Mouse (Mus musculus) heart, embryonic 11.5 days (tissue): ENCODE results near the gene Rtf2. TPM values are rescaled to one million over a fixed set of nuclear protein-coding genes. Genes with fewer than 3 reads are reported as not detected.
A peak's percentile ranks its signal among the peaks of the same experiment; 100 is the strongest.

Experiments used
- ATAC-seq: fragments of 200-750 bp; cut with Nextera tagmentation; replicated peaks from 2 replicates; pipeline ENCODE4 v1.8.0; 2017; ENCODE audit warnings: moderate library complexity; ENCODE audit not compliant: insufficient number of reproducible peaks, low FRiP score, low TSS enrichment
- H3K27ac ChIP-seq: fragments of 300-500 bp; sonication (generic); 2 replicates; pipeline ENCODE4 v1.5.1; 2014; ENCODE audit warnings: mild to moderate bottlenecking, low read depth, low read length
- H3K27me3 ChIP-seq: fragments of 300-500 bp; sonication (generic); 2 replicates; pipeline ENCODE4 v1.6.1; 2014; ENCODE audit warnings: mild to moderate bottlenecking, low read length, mixed read lengths; ENCODE audit not compliant: control insufficient read depth, insufficient read depth
- H3K36me3 ChIP-seq: fragments of 300-500 bp; sonication (generic); 2 replicates; pipeline ENCODE4 v1.6.1; 2014; ENCODE audit warnings: mild to moderate bottlenecking, low read length, moderate library complexity, mixed read lengths; ENCODE audit not compliant: control insufficient read depth, insufficient read depth
- H3K4me1 ChIP-seq: fragments of 300-500 bp; sonication (generic); 2 replicates; pipeline ENCODE4 v1.6.1; 2014; ENCODE audit warnings: low read length; ENCODE audit not compliant: control insufficient read depth, insufficient read depth
- H3K4me2 ChIP-seq: fragments of 300-500 bp; sonication (generic); 2 replicates; pipeline ENCODE4 v1.6.1; 2014; ENCODE audit warnings: mild to moderate bottlenecking, moderate library complexity
- H3K4me3 ChIP-seq: fragments of 300-500 bp; sonication (generic); 2 replicates; pipeline ENCODE4 v1.5.1; 2014; ENCODE audit warnings: low read depth, low read length
- H3K9ac ChIP-seq: fragments of 300-500 bp; sonication (generic); 2 replicates; pipeline ENCODE4 v1.6.1; 2014; ENCODE audit warnings: mild to moderate bottlenecking, low read depth, low read length, moderate library complexity
- H3K9me3 ChIP-seq: fragments of 300-500 bp; sonication (generic); replicated peaks from 2 replicates; pipeline ENCODE4 v1.6.1; 2016; ENCODE audit warnings: low read length; ENCODE audit not compliant: control insufficient read depth
- WGBS: fragments of 180-500 bp; shearing (Covaris S2); extraction: QIAGEN DNeasy Blood & Tissue Kit; methylation state at CpG from one replicate; pipeline ENCODE4 v1.1.7; 2014; ENCODE audit not compliant: insufficient replicate concordance; 5-methylcytosine and 5-hydroxymethylcytosine counted together
- polyA plus RNA-seq: library from polyadenylated mRNA; unstranded; fragments of >200 nt; fragmentation: Nextera tagmentation; extraction: Ambion mirVana; gene quantifications from 2 replicates; pipeline ENCODE4 v1.2.1, GENCODE M21; 2014

Rtf2 gene
- polyA plus RNA-seq, 1 experiment from 2014 or later = 52.1 TPM

DNA sequence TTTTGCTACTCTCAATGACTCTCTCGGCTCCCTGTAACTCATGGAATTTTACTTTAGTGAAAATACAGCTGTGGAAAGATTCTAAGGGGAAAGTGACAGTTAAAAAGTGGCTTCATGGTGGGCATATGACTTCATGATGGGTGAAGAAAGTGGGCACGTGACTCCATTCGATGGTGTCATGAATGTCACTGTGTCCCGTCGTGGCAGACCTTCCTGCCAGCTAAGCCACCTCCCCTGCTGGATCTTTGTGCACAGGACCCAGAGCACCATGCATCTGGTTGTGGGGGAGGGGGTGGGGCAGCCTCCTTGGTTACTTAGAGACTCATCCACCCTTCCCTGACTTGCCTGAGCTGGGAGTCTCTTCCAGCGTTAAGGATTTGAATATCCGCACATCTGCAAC, 36.1 kb upstream of the Rtf2 start:
- WGBS = 58% methylated on average over 7 of the region's 7 CpGs
- Histone ChIP-seq H3K4me3 (no peak overlapping the region), H3K9me3 (no peaks in the 10 kb centered on the region), H3K27me3 (no peaks in the 10 kb centered on the region), H3K4me1 (no peaks in the 10 kb centered on the region), H3K27ac (no peak overlapping the region), H3K4me2 (no peak overlapping the region), H3K9ac (no peak overlapping the region), H3K36me3 (no peaks in the 10 kb centered on the region)
- ATAC-seq = no peak

- no peaks in the 10 kb centered on the region for H3K4me1 ChIP-seq
- no peak overlapping the region for H3K9ac ChIP-seq
- H3K36me3 ChIP-seq = no peaks in the 10 kb centered on the region
- no peaks in the 10 kb centered on the region for H3K9me3 ChIP-seq
- no peak for ATAC-seq
- no peak overlapping the region for H3K4me2 ChIP-seq
- no peaks in the 10 kb centered on the region for H3K27me3 ChIP-seq
- no peak overlapping the region for H3K4me3 ChIP-seq
- H3K27ac ChIP-seq = no peak overlapping the region
- 43% methylated on average over 3 of the region's 3 CpGs for WGBS
Observed at GRCm38 (mm10) chr2:172405011-172405410, 35.3 kb upstream of the Rtf2 start.

DNA sequence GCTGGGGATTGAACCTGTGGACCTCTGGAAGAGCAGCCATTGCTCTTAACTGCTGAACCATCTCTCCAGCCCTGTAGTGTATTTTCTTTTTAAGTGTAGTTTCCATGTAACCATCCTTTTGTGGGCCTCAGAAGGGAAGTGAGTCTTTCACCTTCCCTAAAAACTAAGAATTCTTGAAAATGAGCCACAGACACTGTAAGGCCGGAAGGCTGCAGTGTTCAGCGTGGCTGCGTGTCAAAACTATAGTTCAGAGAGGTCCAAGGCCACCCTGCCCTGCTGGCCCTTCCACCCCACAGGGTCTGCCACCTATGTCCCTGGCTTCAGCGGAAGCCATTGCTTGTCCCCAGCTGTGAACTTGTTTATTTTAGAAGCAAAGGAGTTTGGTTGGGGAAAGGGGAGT, 34.2 kb upstream of the Rtf2 start:
- H3K4me2 ChIP-seq = no peak overlapping the region
- WGBS = 50% methylated on average over 4 of the region's 4 CpGs
- no peak overlapping the region for H3K27ac ChIP-seq
- no peak overlapping the region for H3K9ac ChIP-seq
- H3K4me1 ChIP-seq = no peaks in the 10 kb centered on the region
- no peaks in the 10 kb centered on the region for H3K9me3 ChIP-seq
- no peak for ATAC-seq
- H3K36me3 ChIP-seq = no peaks in the 10 kb centered on the region
- no peak overlapping the region for H3K4me3 ChIP-seq
- H3K27me3 ChIP-seq = no peaks in the 10 kb centered on the region

DNA sequence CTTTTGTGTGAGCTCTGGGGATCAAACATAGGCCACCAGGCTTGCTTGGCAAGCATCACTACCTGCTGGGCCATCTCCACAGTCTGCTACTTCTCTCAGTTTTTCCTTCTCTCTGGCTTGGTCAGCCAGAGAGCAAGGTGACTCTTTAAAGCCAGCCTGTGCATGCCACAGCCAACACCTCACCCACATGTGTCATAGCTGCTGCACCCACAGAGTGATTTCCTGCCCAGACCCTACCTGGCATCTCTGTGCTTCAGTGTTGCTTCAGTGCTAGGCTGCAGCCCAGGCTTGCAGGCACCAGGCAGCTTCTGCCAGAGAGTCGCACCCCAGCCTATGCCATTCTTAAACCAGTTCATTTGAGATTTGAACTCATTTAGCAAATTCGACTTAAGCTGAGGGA, 32.9 kb upstream of the Rtf2 start:
- H3K27me3 ChIP-seq = no peaks in the 10 kb centered on the region
- no peaks in the 10 kb centered on the region for H3K36me3 ChIP-seq
- no peak overlapping the region for H3K4me3 ChIP-seq
- H3K4me2 ChIP-seq = no peak overlapping the region
- H3K9me3 ChIP-seq = no peaks in the 10 kb centered on the region
- no peak for ATAC-seq
- 73% methylated on average over 2 of the region's 2 CpGs for WGBS
- no peak overlapping the region for H3K9ac ChIP-seq
- 0 out of 2 replicates have a peak, but pooled peaks cover 2% of the 10 kb centered on the region for H3K4me1 ChIP-seq
- H3K27ac ChIP-seq = no peak overlapping the region

DNA sequence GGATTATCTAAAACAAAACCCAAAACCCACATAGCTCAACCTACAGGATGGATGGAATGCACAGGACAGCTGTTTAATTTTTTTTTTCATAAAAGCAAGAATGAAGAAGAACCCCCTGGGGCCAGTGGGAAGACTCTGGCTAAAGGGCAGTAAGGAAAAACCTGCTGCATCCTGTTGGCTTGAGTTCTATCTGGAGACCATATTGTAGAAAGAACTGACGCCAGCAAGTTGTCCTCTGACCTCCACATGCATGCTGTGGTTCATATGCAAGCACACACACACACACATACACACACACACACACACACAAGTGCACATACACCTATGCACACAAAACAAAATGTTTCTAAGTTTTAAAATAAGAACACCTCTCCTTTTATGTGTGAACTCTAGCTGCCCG, 29.7 kb upstream of the Rtf2 start:
- Histone ChIP-seq H3K27me3 (no peaks in the 10 kb centered on the region), H3K4me2 (no peak overlapping the region), H3K4me3 (no peak overlapping the region), H3K4me1 (peaks cover 11% of the 10 kb centered on the region), H3K36me3 (no peaks in the 10 kb centered on the region), H3K9me3 (no peaks in the 10 kb centered on the region), H3K27ac (no peak overlapping the region), H3K9ac (no peak overlapping the region)
- ATAC-seq = no peak
- 83% methylated on average over 2 of the region's 2 CpGs for WGBS

DNA sequence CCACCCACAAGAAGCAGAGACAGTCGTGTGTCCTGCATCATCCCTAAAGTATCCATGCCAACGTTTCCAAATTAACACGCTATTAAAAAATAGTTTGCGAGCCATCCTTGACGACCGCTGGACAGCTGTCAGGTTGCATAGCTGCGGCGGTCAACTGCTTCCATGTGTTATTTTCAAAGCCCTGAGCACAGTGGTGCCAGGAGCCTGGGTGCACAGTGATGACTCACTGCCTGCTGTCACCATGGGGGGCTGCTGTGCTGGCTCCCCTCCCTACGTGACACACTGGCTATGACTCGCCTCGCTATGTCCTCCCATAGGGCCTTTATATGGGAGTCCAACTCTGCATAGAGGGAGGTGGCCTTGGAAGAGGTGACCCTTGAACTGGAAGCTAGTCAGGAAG, 29.3 kb upstream of the Rtf2 start:
- no peak overlapping the region for H3K4me2 ChIP-seq
- peaks cover 11% of the 10 kb centered on the region for H3K4me1 ChIP-seq
- H3K36me3 ChIP-seq = no peaks in the 10 kb centered on the region
- WGBS = 76% methylated on average over 11 of the region's 11 CpGs
- H3K9me3 ChIP-seq = no peaks in the 10 kb centered on the region
- no peak overlapping the region for H3K27ac ChIP-seq
- no peak overlapping the region for H3K4me3 ChIP-seq
- no peaks in the 10 kb centered on the region for H3K27me3 ChIP-seq
- no peak overlapping the region for H3K9ac ChIP-seq
- no peak for ATAC-seq

DNA sequence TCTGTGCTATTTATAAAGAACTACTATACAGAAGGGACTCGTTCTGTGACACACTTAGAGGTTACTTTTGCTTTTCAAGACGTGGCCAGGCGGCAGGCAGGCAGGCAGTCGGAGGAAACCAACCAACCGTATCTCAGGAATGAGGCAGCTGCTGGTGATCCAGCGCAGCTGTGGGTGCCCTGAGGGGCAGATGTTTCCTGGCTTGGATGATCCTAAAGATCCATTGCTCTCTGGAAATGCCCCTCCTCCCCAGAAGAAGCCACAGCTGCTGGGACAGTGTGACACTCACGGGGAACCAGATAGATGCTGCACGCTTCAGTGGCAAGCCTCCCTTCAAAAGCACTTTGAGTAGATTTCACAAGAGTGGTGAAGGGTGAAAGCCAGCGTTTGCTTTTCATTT, 27.9 kb upstream of the Rtf2 start:
- Histone ChIP-seq H3K4me3 (no peak overlapping the region), H3K36me3 (no peaks in the 10 kb centered on the region), H3K4me1 (peaks cover 11% of the 10 kb centered on the region), H3K27ac (no peak overlapping the region), H3K9me3 (no peaks in the 10 kb centered on the region), H3K27me3 (no peaks in the 10 kb centered on the region), H3K9ac (no peak overlapping the region), H3K4me2 (peak overlapping the region; percentile 48)
- no peak for ATAC-seq
- 4% methylated on average over 9 of the region's 9 CpGs for WGBS

DNA sequence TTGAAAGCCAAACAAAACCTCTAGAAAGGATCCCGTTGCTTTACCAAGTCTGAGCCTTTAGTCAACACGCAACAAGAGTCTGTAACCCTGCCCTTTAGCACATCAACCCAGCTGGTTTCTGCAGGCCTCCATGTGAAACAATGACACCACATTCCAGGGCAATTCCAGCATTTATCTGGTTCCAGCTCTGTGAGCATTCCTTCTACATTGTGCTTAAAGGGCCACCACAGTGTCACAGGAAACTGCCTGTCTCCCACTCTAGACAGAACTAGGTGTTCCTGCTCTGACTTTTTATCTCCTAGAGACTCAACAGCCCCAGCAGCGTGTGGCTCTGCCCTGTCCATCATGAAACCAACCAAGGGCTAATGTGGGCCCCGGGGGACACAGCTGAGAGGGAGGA, 27.1 kb upstream of the Rtf2 start:
- 0 out of 2 replicates have a peak, but pooled peaks have one; percentile 49 for ATAC-seq

DNA sequence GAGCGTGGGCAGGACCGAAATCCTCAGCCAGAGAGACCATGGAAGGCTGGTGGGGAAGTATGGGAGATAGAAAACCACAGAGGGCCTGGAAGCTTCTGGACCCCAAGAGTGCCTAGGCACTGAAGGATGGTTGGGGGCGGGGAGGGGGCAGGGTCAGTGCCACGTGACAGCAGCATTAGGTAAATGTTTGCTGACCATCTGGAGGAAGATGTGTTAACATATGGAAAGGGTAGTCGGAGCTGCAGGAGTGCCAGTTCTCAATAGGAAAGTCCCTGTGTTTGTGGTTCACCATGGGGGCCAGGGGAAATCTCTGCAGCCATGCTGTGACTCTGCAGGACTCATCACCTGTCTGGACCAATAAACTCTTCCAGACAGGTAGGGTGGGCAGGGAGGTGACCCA, 26.5 kb upstream of the Rtf2 start:
- no peak for ATAC-seq
- no peak overlapping the region for H3K27ac ChIP-seq
- WGBS = 41% methylated on average over 5 of the region's 5 CpGs
- peaks cover 11% of the 10 kb centered on the region for H3K4me1 ChIP-seq
- H3K27me3 ChIP-seq = no peaks in the 10 kb centered on the region
- no peaks in the 10 kb centered on the region for H3K9me3 ChIP-seq
- no peak overlapping the region for H3K4me2 ChIP-seq
- no peak overlapping the region for H3K4me3 ChIP-seq
- H3K36me3 ChIP-seq = no peaks in the 10 kb centered on the region
- H3K9ac ChIP-seq = no peak overlapping the region

More for the DNA sequence above, 27.1 kb upstream of the Rtf2 start:
- Histone ChIP-seq H3K27me3 (no peaks in the 10 kb centered on the region), H3K4me3 (no peak overlapping the region), H3K4me2 (no peak overlapping the region), H3K9ac (no peak overlapping the region), H3K4me1 (peaks cover 11% of the 10 kb centered on the region), H3K36me3 (no peaks in the 10 kb centered on the region), H3K9me3 (no peaks in the 10 kb centered on the region), H3K27ac (no peak overlapping the region)
- WGBS = 13% methylated on average over 4 of the region's 4 CpGs
